Mouse (Mus musculus): ENCODE measurements around the gene Meis1.

Gene Meis1

DNA sequence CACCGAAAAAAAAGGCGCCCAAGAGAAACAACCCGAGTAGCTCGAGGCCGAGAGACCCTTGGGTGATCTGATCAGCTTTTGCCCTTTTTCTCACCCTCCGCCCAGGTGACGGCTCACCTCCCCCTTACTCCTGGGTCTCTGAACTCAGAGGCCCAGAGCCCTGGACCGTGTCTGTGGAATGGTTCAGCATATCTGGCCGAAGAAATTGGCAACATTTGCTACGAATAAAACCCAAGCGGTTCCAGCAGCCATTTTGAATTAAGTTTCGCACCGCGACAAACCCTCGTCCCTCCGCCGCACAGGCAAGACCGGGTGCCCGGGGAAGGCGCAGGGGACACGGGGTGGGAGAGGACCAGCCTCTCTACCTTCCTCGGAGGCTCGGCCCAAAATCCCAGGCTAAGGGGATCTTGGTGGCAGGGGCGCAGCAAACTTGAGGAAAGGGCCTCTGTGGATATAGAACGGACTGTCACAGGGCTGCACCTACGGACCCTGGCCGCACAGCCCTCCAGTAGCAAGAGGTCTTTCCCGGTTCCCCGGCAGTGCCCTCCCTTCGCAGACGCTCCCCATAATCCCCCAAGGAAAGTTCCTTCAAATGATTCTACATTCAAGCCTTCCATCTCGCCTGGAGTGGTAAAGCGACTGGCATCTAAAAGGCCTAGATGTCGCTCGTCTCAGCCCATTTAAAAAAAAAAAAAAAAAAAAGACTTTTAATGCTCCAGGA is 4.2 kb downstream of the Meis1 start:
- DNase-seq (ENCODE audit: low read depth, low spot score), result no peak

DNA sequence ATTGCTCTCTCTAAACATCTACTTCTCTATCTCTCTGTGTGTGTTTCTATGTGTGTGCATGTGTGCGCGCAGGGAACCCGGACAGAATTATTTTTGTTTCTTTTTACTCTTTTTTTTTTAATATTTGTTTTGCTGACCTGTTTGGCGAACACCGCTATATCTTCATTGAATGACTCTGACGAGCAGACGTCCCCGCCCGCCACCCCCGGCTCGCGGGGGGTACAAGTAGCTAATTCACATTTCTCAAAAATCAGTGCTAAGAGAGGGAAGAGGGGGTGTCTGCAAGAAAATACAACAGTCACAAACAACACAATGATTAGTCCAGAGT is 4.7 kb downstream of the Meis1 start:
- DNase-seq (ENCODE audit: low read depth, low spot score), result no peak

DNA sequence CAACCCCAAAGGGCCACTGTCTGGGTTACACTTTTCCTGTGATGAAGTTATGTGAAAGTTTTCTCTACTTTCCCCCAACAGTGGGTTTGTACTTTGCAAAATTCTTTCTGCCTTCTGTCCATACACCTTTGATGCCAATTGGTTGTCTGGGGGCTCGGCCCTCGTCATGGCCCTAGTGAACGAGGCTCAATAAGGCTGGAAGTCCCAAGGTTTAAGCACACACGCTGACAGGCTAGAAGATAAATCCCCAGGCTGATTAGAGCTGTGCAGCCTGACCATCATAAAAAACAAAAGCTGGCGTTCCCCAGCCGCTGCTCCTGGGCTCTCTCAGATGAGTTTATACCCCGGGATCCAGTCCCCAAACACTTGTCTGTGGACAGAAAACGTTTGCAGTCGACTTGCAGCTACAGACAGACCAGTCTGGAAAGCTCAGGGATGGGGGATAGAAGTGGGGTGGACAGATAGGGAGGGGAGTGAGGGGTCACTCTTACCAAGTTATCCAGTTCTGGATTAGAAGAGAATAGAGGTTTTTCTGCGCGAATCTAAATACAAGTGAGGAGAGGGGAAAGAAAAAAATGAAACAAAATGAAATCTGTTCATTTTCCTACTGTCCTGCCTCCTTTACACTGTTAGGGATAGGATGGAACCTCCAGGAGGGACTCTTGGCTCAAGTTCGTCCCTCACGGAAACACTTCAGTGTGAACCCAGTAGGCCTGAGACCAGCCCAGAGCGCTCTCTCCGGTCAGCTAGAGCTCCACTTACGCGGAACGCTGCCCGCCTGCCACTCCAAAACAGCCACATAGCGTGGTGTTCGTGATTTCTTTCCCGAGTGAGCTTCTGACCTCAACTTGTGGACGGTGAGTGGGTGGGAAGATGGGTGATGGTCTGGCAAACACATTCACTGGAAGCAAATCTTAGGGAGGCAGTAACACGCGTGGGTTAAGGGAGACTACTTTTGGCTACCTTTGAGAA is 5.4 kb downstream of the Meis1 start:
- DNase-seq (ENCODE audit: low read depth, low spot score), result no peak

DNA sequence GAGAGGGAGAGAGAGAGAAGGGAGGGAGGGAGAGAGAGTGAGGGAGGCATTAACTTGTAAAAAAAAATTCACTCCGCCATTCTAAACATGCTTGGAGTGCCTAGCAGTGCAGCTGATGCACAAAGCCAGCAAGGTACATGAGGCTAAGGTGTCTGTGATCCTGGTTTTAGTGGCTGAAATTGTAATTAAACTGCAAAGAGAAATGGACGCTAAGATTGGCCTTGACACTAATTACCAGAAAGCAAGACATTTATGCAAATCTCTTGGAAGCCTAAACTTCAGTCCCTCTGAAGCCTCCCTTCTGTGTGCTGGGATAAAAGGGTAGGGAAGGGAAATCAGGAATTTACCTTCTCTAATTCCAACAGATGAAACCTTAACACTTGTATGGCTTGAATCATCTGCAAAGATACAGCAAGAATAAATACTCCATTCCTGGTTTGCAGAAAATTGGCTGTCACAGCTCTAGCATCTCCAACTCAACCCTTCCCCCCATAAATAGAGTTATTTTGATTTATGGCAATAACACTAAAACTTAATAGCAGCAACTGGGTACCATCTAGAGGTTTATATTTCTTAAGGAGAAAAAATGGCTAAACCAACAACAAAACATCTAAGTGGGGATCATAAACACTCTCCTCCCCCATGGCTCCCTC is 6.2 kb downstream of the Meis1 start:
- DNase-seq (ENCODE audit: low read depth, low spot score), result no peak

DNA sequence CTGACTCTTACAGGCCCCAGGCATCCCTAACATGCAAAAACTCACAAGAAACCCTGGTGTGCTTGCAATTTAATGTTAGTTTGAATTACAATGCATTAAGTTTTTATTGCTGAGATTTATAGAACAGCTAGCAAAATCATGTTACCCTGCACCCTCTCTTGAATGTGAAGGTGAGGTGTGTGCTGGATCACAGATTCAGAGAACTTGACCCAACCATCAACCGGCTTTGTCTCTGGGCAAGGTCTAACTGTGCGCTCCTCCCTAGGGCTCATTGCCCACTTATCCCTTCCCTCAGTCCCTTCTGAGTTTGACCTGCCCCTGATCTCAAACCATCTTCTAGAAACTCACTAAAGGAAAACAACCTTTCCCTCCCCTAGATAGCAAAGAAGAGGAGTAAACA is 6.8 kb downstream of the Meis1 start:
- no peak for DNase-seq (ENCODE audit: low read depth, low spot score)

DNA sequence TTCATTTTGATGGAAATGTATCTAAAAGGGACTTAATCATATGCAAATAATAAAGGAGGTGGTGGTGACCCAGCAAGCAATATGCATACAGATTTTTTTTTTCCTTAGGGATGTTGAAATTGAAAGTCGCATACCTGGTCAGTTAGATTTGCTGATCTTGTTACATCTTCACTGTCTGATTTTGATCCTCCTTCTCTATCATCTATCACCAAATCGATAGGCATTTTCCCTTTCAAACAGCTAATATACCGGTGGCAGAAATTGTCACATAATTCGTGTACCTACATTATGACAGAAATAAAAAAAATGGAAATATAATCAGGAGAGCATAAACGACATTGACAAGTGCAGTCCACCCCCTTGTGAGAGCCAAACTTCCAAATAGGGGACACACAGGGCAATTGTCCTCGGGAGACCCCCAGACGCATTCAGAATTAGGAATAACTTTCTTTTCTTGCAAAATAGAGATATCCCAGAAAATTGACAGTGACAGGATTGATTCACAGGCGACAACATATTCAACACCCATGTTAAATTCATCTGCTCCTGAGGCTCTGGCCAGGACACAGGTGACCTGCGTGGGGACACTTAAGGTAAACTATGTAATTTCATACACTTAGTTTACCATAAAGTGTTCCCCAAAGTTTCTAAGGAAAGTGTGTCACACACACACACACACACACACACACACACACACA is 7.5 kb downstream of the Meis1 start:
- no peak for DNase-seq (ENCODE audit: low read depth, low spot score)

DNA sequence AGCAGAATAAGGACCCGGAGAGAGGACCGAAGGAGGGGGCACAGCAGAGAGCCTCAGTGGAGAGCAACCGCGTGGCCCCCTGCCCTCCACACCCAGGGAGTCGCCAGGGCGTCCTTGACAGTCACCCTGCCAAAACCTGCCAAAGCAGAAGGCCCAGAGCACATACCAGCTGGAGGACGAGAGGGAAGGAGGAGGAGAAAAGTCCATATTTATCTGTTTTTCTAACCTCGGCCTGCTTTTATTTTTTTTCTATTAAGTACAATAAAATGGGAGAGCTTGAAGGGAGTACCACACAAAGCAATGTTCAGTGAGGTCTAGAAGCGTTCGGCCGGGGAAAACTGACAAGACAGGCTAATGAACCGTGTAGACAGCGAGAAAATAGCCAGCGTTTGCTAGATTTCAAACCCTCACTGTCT is 8.4 kb downstream of the Meis1 start:
- DNase-seq (ENCODE audit: low read depth, low spot score), result no peak

DNA sequence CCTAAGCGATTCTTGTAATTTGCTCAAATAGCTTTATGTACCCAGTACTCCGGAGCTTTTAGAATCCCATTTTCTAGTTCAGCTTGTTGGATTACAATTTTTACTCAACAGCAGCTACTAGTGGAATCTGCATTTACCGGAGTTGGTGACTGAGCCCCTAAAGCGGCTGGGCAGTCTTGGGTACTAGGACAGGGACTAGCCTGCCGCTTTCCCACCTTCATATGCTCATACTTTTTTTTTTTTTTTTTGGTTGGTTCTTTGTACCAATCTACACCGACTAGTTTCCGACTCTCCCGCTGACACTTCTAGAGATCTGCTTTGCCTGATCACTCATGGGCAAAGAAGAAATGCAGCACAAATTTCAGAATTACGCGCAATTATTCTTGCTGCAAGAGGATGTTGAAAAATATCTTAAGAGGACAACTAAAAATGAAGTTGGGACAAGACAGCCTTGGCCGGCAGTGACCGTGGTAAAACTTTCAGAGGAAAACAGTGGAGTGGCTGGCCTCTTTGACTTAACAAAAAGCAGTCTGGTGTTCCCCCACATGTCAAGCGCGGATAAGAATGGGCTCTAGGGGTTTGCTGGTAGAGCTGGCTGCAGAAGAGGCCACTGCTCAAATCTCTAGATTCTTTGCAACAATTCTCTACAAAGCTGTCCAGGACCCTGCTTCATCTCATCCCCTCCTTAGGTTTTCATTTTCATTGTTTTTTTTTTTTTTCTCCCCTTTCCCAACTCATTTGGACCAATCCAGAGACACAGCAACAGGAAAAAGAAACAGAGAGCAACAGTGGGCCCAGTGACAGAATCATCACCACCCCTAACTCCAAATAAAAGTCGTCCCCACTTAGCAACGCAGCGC is 9.0 kb downstream of the Meis1 start:
- DNase-seq (ENCODE audit: low read depth, low spot score), result no peak

DNA sequence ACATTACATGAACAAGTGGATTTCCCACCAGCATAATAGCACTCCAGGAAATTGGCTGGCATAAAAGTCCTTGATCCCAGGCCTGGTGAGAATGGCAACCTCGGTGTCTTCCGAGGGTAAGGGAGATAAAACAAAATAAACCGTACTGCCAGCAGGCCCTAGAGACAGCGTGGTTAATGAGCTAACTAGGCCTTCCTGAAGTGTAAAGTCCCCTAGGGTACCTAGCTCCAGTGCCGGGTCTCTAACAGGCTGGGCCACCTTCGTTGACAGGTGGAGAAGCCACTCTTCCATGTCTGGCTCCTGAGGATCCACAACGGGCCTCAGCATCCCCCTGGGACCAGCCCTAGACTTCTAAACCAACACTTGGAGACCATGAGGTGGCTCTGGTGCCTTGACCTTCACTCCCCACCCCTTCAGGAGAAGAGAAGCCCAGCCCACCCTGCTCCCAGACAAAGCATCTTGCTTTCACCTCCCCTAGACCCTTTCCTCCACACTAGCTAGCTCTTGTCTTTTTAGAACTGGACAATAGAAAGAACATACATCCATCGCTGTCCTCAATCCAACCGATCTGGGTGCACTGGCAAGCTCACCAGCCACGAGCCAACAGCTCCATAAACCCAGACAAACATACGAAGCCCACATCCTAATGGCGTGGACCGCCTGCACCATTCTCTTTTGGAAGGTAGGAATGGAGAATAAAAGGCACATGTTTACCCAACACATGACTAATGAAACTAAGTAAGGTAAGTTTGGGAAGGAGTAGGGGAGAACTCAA is 10.0 kb downstream of the Meis1 start:
- no peak for DNase-seq (ENCODE audit: low read depth, low spot score)

DNA sequence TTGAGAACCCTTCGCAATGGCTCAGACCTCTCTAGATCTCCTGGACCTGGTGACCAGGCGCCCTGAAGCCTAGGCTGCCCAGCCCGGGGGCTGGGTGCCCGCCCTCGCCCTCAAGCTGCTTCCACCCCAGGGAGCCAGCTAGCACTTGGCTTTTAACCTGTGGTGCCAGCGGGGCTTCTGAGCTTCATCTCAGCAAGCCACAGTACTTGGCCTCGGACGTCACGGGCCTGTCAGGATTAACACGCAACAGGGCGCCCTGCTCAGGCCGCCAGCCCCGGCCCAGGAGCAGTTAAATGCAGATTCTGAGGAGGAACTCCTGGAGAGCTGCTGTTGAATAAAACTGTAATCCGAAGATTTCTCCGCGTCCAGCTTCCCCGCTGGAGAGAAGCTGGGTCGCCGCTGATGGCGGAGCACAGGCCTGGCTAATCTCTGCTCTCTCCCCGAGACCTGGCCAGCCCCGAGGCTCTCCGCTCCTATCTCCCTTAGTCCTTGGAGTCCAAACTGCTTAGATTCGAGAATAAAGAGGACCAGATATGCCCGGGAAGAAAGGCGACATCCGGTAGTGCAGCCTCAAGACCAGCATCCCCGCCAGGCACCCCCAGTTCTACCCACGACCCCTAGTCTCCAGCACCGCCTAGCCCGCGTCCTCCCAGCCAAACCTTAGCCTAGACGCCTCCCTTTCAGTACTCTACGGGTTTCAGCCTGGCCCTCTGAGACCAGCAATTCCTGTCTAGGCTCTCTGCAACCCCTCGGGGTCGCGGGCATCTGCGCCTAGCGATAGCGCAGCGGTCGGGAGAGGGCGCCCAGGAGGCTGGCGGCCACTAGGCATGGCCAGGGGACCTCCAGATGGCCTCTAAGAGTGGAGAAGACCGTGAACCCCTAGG is 11.0 kb downstream of the Meis1 start:
- no peak for DNase-seq (ENCODE audit: low read depth, low spot score)

DNA sequence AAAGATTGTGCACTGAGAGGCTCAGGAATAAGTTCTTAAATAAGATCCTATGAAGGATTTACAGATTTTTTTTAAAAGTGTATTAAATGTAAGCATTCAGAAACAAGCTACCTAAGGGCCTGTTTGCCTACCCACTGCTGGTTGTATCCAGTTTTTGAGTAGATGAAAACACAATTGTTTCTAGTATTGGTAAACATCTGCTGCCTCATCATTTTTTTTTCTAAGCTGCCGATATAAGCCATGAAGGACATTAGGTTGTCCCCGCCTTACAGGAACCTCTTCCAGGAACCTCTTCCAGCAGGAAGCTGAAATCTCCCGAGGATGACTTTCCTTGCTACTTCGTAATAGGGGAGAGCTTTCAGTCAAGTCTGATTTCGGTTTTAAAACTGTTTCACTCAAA is 11.7 kb downstream of the Meis1 start:
- no peak for DNase-seq (ENCODE audit: low read depth, low spot score)

DNA sequence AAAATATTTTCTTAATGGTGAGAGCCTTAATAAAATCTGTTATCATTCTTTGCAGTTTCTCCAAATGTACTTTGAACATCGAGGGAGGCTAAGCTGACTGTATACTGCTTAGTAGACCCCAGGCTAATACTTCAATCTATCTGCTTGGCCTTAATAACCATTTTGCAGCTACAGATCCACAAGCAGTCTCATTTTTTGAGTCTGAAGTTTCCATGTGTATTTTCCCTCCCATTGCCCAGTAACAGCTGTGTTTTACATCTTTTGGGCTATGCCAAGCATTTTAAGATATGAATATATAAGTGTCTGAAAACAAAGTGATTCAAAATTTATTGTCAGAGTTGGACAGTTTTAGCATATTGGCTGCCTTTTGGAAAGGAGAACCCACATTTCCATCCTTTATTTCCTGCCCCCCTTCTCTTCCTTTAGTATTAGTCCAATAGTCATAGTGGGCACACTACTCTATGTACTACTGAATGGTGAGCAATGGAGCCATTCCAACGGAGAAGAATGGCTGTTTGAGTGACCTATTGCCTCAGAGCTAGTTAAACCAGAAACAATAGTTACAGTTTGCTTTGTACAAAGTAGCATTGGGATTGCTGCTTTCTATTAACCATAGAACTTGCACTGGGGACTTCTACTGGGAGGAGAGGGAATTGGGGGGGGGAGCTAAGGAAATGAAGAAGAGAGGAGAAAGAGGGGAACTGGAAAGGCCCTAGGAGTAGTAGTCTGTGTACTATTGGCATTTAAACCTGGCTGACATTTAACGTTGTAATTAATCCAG is 12.7 kb downstream of the Meis1 start:
- no peak for DNase-seq (ENCODE audit: low read depth, low spot score)

DNA sequence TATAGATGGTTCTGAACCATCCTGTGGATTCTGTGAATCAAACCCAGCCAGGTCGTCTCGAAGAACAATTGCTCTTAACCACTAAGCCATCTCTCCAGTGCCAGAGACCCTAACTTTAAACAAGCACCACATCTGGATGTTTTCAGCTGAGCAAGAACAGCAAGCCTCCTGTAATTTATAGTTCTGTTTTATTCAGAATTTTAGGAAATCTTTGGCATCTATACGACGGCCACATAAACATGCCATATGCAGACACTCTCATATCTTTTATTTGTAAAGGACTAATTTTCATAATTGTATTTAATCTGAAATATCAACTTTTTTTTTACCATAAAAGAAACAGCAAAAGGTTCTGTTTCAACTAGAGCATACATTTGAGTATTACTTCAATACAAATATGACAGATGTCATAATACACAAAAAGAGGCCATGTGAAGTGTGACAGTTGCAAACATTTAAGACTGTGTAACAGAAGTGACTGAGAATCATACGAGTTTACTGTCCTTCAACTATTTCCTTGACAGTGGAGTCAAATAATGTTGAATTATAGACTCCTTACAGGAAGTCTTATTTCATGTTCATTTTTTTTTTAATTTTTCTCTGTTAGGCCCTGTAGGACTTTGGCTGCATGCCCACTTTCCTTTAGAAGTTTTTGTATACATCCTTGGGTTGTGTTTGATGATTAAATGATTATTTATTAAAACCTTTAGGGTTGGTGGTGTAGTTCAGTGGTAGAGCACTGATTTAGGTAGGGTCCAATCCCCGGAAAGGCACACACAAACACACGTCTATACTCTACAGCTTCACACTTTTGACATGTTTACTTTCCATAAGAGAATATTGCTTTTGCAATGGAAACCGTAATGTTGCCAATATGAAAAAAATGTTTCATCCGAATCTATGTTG is 13.5 kb downstream of the Meis1 start:
- DNase-seq (ENCODE audit: low read depth, low spot score), result no peak

DNA sequence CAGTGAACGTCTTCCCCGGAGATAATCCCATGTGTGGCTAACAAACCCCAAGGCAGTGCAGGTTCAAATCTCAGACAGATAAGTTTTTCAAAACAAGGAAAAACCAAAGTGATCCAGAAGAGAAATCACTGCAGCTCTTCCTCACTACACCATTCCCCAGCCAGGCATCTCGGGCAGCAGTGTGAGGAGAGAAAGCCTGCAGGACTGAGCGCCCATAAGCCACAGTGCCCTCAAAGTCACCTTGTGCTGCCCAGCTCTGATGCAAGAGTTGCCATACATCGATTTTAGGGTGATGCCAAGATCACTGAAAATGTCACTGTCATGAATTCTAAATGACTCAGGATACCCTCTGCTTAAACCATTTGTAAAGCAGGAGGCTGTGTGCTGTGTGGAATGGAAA is 15.7 kb downstream of the Meis1 start:
- DNase-seq (ENCODE audit: low read depth, low spot score), result no peak

DNA sequence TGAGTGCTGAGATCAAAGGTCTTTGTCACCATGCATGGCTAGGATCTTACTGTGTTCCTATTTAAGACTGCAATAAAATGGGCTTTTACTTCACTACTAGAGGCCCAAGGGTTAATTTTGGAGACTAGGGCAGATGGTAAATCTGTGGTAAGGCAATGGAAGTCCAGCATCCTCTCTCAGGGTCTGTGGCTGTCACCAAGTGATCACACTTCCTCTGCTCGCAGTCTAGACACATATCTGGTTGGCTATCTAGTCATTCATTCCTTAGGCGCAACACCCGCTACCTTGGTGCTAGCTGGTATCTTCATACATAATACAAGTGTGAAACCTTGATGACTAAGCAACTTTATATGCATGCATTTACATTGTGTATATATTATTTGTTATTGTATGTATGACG is 22.0 kb downstream of the Meis1 start:
- DNase-seq (ENCODE audit: low read depth, low spot score), result no peak

DNA sequence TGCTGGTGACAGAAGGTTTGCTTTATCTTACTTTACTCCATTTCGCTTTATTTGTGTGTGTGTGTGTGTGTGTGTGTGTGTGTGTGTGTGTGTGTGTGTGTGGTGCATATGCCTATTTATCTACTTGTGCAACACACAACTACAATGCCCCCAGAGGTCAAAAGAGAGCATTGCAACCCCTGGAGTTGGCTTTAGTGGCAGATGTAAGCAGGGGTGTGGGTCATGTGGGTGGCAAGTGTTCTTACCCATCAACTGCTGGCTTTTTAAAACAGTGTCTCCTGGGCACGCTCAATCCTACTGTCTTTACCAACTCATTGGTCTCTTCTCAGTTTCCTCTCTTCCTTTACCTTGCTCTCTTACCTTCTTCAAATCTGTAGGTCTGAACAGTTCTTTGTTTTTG is 22.5 kb downstream of the Meis1 start:
- DNase-seq (ENCODE audit: low read depth, low spot score), result no peak

DNA sequence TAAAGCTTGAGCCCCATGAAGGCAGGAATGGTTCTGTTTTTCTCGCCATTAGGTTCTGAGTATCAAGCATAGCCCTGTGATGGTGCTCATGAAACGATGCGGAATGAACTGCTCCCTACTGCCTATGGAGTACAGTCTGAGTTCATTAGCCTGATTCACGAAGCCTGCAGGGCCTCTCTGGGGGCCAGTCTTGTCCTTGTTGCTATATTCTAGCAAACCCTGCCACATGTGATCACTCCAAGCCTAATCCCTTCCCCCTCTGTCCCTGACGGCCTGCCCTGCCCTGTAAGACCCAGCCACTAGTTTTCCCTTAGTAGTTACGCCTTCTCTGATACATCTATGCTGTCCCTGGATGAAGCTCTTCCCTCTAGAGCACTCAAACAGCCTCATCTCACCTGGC is 26.0 kb downstream of the Meis1 start:
- no peak for DNase-seq (ENCODE audit: low read depth, low spot score)

Data from retina, postnatal 7 days (tissue).